Mouse (Mus musculus) bone marrow macrophage, adult 2 months (primary cell): ENCODE measurements around the gene Matk.

Source experiments
- CTCF ChIP-seq: IDR thresholded peaks from 2 replicates; pipeline ENCODE4 v1.5.1; 2012; ENCODE audit warnings: low read depth, mild to moderate bottlenecking, low read length, moderate library complexity
- POLR2A ChIP-seq: IDR thresholded peaks from 2 replicates; pipeline ENCODE4 v1.6.1; 2012; ENCODE audit warnings: mild to moderate bottlenecking, low read depth, low read length, borderline replicate concordance

DNA sequence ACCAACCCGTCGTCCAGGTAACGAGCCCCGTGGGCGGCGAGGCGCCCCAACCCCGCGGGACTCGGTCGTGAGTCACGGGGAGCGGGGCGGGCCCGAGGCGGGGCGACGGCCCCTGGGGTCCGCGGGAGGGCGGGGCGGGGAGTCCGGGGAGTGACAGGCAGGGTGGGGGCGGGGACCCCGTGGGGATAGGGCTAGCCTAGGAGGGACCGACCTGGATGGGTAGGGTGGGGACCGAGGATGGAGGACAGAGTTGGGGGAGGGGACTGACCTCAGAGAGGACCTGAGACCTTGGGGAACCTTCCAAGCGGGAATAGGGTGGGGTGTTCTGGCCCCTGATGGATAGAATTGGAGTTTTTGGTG is 19.5 kb upstream of the Matk start:
- TF ChIP-seq CTCF: no peak
- TF ChIP-seq POLR2A: 0 out of 2 replicates have a peak, but pooled peaks have one; percentile 12
